Mouse (Mus musculus) E14TG2a.4 (cell line): ENCODE measurements around the gene Styxl1.

Source experiments
- CTCF ChIP-seq: conservative IDR thresholded peaks from 2 replicates; pipeline ENCODE4 v1.5.1; 2014; ENCODE audit warnings: low read length
- NANOG ChIP-seq: IDR thresholded peaks from 2 replicates; pipeline ENCODE4 v1.6.1; 2014; ENCODE audit warnings: borderline replicate concordance, low read length, mixed read lengths
- POU5F1 ChIP-seq: IDR thresholded peaks from 2 replicates; pipeline ENCODE4 v1.6.1; 2014; ENCODE audit warnings: low read length, borderline replicate concordance

DNA sequence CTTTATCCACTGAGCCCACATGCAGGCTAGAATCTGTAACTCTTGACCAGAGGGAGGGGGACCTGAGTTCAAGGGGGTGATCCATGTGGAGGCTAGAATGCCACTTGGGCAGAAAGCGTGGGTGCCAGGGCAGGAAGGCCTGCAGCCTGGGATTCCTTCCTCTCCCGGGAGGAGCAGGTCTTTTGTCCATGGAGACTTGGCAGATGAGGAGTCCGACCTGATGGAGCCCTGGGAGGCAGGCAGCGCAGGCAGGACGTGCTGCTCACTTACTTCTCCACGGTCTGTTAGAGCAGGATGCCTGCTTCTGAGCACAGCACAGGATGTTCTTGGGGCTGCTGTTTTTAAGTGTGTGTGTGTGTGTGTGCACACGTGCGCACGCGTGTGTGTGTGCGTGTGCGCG lies 71.1 kb downstream of the Styxl1 start:
- no peak for TF ChIP-seq CTCF
- TF ChIP-seq NANOG, result no peak
- TF ChIP-seq POU5F1, result no peak
